Mouse (Mus musculus): ENCODE measurements at regions not wholly inside any gene's neighbourhood (a gene's known extent, or its start where the extent isn't known, plus 50 kb on each side); places are given as distances from the start of the nearest gene placed in this dataset.

DNA sequence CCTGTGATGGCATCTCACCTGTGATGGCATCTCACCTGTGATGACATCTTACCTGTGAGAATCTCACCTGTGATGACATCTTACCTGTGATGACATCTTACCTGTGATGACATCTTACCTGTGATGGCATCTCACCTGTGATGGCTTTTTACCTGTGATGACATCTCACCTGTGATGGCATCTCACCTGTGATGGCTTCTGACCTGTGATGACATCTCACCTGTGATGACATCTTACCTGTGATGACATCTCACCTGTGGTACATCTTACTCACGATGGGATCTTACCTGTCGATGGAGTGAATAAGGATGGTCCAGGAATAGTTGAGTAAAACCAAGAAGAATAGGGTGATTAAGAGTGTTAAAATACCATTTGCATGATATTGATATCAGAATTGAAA, 76.9 kb upstream of the Ifngr1 start:
- H3K27me3 ChIP-seq (ENCODE audit: control insufficient read depth, insufficient read depth, low read length) = no peaks in the 10 kb centered on the region
- H3K4me1 ChIP-seq (ENCODE audit: control insufficient read depth, insufficient read depth, low read length) = no peaks in the 10 kb centered on the region
- no peak overlapping the region for H3K4me3 ChIP-seq (replicated peaks; ENCODE audit: insufficient read depth, low read depth, low read length)
- no peak overlapping the region for H3K27ac ChIP-seq (ENCODE audit: insufficient read depth, low read length)
- DNase-seq = no peak
- TF ChIP-seq CTCF (IDR thresholded peaks at IDR 0.05; ENCODE audit: borderline replicate concordance, insufficient read depth, low read depth, low read length) (no peak), POLR2A (IDR thresholded peaks at IDR 0.05; ENCODE audit: borderline replicate concordance, insufficient read depth, low read length) (no peak)
- WGBS = 100% methylated on average over 2 of the region's 2 CpGs

DNA sequence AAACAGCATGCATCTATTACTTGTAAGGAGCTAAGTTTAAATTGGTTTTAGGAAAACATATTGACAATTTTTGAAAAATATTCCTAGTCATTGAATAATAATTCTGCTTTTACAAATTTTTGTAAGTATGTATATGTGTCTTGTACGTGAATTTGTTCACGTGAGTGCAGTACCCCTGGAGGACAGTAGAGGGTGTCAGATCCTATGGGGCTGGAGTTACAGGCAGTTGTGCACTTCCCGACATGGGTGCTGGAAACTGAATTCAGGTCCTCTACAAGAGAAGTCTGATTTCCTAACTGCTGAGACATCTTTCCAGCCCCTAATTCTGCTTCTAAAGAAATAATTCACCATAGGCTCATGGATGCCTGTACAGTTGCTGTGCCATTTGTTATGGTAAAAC, 75.7 kb upstream of the Ifngr1 start:
- DNase-seq = no peak
- H3K4me1 ChIP-seq (ENCODE audit: control insufficient read depth, insufficient read depth, low read length) = no peaks in the 10 kb centered on the region
- no peak overlapping the region for H3K27ac ChIP-seq (ENCODE audit: insufficient read depth, low read length)
- no peak overlapping the region for H3K4me3 ChIP-seq (replicated peaks; ENCODE audit: insufficient read depth, low read depth, low read length)
- WGBS = 96% methylated on average over 3 of the region's 3 CpGs
- no peaks in the 10 kb centered on the region for H3K27me3 ChIP-seq (ENCODE audit: control insufficient read depth, insufficient read depth, low read length)
- TF ChIP-seq POLR2A (IDR thresholded peaks at IDR 0.05; ENCODE audit: borderline replicate concordance, insufficient read depth, low read length) = no peak
- no peak for TF ChIP-seq CTCF (IDR thresholded peaks at IDR 0.05; ENCODE audit: borderline replicate concordance, insufficient read depth, low read depth, low read length)

- TF ChIP-seq CTCF (IDR thresholded peaks at IDR 0.05; ENCODE audit: borderline replicate concordance, insufficient read depth, low read depth, low read length) (no peak), POLR2A (IDR thresholded peaks at IDR 0.05; ENCODE audit: borderline replicate concordance, insufficient read depth, low read length) (no peak)
- no peak overlapping the region for H3K4me3 ChIP-seq (replicated peaks; ENCODE audit: insufficient read depth, low read depth, low read length)
- no peaks in the 10 kb centered on the region for H3K4me1 ChIP-seq (ENCODE audit: control insufficient read depth, insufficient read depth, low read length)
- no peak overlapping the region for H3K27ac ChIP-seq (ENCODE audit: insufficient read depth, low read length)
- WGBS = 70% methylated on average over 2 of the region's 2 CpGs
- H3K27me3 ChIP-seq (ENCODE audit: control insufficient read depth, insufficient read depth, low read length) = no peaks in the 10 kb centered on the region
- DNase-seq = no peak
Observed at GRCm38 (mm10) chr10:19517093-19517492, 74.7 kb upstream of the Ifngr1 start.

- DNase-seq = peak in 1 of 2 experiments; percentile 4
- WGBS = 8% methylated on average over 6 of the region's 6 CpGs
- TF ChIP-seq CTCF (IDR thresholded peaks at IDR 0.05; ENCODE audit: borderline replicate concordance, insufficient read depth, low read depth, low read length) = peak; percentile 23
- no peak for TF ChIP-seq POLR2A (IDR thresholded peaks at IDR 0.05; ENCODE audit: borderline replicate concordance, insufficient read depth, low read length)
Observed at GRCm38 (mm10) chr10:19518763-19519162, 73.0 kb upstream of the Ifngr1 start.

GRCm38 (mm10) chr10:19522198-19522597, 69.6 kb upstream of the Ifngr1 start:
- no peak for DNase-seq
- Histone ChIP-seq H3K27me3 (ENCODE audit: control insufficient read depth, insufficient read depth, low read length) (no peaks in the 10 kb centered on the region), H3K4me3 (replicated peaks; ENCODE audit: insufficient read depth, low read depth, low read length) (no peak overlapping the region), H3K27ac (ENCODE audit: insufficient read depth, low read length) (no peak overlapping the region), H3K4me1 (ENCODE audit: control insufficient read depth, insufficient read depth, low read length) (no peaks in the 10 kb centered on the region)
- 55% methylated on average over 2 of the region's 2 CpGs for WGBS
- TF ChIP-seq CTCF (IDR thresholded peaks at IDR 0.05; ENCODE audit: borderline replicate concordance, insufficient read depth, low read depth, low read length) = no peak
- no peak for TF ChIP-seq POLR2A (IDR thresholded peaks at IDR 0.05; ENCODE audit: borderline replicate concordance, insufficient read depth, low read length)

More at GRCm38 (mm10) chr10:19518763-19519162, 73.0 kb upstream of the Ifngr1 start:
- H3K4me3 ChIP-seq (replicated peaks; ENCODE audit: insufficient read depth, low read depth, low read length) = no peak overlapping the region
- H3K4me1 ChIP-seq (ENCODE audit: control insufficient read depth, insufficient read depth, low read length) = no peaks in the 10 kb centered on the region
- no peak overlapping the region for H3K27ac ChIP-seq (ENCODE audit: insufficient read depth, low read length)
- no peaks in the 10 kb centered on the region for H3K27me3 ChIP-seq (ENCODE audit: control insufficient read depth, insufficient read depth, low read length)

DNA sequence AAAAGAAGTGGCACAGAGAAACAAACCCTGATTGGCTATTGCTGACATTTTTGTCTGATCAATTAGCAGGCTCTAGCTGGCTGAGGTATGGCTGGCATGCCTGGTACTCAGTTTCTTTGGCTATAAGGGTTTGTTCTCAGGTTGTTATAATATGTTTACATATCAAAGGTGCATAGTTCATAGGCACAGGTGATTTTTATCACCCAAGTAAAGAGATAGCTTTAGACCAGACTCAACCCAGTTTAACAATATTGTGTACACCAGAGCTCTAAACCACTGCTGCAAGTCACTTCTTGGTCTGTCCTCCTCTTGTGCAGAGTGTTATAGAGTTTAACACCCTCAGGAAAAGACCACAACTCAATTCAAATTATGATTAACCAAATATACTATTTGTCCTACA, 65.8 kb upstream of the Ifngr1 start:
- Histone ChIP-seq H3K4me3 (replicated peaks; ENCODE audit: insufficient read depth, low read depth, low read length) (no peak overlapping the region), H3K27me3 (ENCODE audit: control insufficient read depth, insufficient read depth, low read length) (no peaks in the 10 kb centered on the region), H3K27ac (ENCODE audit: insufficient read depth, low read length) (no peak overlapping the region), H3K4me1 (ENCODE audit: control insufficient read depth, insufficient read depth, low read length) (no peaks in the 10 kb centered on the region)
- no peak for DNase-seq
- TF ChIP-seq CTCF (IDR thresholded peaks at IDR 0.05; ENCODE audit: borderline replicate concordance, insufficient read depth, low read depth, low read length) (no peak), POLR2A (IDR thresholded peaks at IDR 0.05; ENCODE audit: borderline replicate concordance, insufficient read depth, low read length) (no peak)

DNA sequence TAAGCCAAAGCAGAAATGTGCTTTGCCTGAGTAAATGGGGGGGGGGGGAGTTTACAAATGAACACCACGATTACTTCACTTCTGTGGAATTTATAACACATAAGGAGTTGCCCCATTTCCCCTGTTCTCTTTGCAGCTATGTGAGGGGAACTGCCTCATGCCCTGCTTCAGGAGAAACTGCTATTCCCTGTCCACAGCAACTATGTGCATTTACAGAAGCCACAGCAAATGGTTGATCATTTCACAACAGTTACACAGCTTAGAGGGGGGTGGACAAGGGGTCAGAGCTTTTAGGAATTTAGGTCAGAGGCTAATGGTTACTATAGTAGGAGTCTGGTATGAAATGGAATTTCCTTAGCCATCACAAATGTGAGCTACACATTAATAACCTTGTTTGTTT, 65.4 kb upstream of the Ifngr1 start:
- TF ChIP-seq CTCF (IDR thresholded peaks at IDR 0.05; ENCODE audit: borderline replicate concordance, insufficient read depth, low read depth, low read length) = no peak
- TF ChIP-seq POLR2A (IDR thresholded peaks at IDR 0.05; ENCODE audit: borderline replicate concordance, insufficient read depth, low read length) = no peak

DNA sequence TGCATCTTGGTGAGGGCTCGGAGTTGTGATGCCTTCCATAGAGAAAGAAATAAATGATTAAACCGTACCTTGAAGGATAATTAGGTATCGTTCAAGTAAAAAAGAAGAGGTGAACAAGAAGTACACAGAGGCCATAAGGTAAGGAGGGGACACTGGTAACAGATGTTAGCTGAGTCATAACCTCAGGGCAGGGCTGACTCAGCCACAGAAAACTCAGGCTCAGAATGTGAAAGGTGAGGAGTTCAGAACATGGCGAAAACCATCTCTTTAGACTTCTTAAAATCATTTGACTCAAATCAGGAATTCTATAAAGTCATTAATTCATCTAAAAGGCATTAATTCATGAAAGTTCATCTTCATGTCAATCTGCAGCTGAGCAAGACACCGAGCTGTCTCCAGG, 62.1 kb upstream of the Ifngr1 start:
- Histone ChIP-seq H3K27me3 (ENCODE audit: control insufficient read depth, insufficient read depth, low read length) (no peaks in the 10 kb centered on the region), H3K4me1 (ENCODE audit: control insufficient read depth, insufficient read depth, low read length) (no peaks in the 10 kb centered on the region)
- no peak for DNase-seq

More for the DNA sequence above, 65.4 kb upstream of the Ifngr1 start:
- 29% methylated on average over 1 of the region's 1 CpGs for WGBS
- Histone ChIP-seq H3K27me3 (ENCODE audit: control insufficient read depth, insufficient read depth, low read length) (no peaks in the 10 kb centered on the region), H3K4me3 (replicated peaks; ENCODE audit: insufficient read depth, low read depth, low read length) (no peak overlapping the region), H3K27ac (ENCODE audit: insufficient read depth, low read length) (no peak overlapping the region), H3K4me1 (ENCODE audit: control insufficient read depth, insufficient read depth, low read length) (no peaks in the 10 kb centered on the region)
- no peak for DNase-seq

More for the DNA sequence above, 62.1 kb upstream of the Ifngr1 start:
- H3K4me3 ChIP-seq (replicated peaks; ENCODE audit: insufficient read depth, low read depth, low read length) = no peak overlapping the region
- 92% methylated on average over 5 of the region's 5 CpGs for WGBS
- no peak for TF ChIP-seq POLR2A (IDR thresholded peaks at IDR 0.05; ENCODE audit: borderline replicate concordance, insufficient read depth, low read length)
- no peak for TF ChIP-seq CTCF (IDR thresholded peaks at IDR 0.05; ENCODE audit: borderline replicate concordance, insufficient read depth, low read depth, low read length)
- no peak overlapping the region for H3K27ac ChIP-seq (ENCODE audit: insufficient read depth, low read length)

All from cerebellum, adult 2 months (tissue).